Mouse (Mus musculus): Measurements from ENCODE around the gene Taok3. TPM values are rescaled to one million over a fixed set of nuclear protein-coding genes. Genes with fewer than 3 reads are reported as not detected.

The Taok3 gene
- total and polyA plus RNA-seq, 3 experiments: 32.1 to 79.2 TPM; not detected in 1

DNA sequence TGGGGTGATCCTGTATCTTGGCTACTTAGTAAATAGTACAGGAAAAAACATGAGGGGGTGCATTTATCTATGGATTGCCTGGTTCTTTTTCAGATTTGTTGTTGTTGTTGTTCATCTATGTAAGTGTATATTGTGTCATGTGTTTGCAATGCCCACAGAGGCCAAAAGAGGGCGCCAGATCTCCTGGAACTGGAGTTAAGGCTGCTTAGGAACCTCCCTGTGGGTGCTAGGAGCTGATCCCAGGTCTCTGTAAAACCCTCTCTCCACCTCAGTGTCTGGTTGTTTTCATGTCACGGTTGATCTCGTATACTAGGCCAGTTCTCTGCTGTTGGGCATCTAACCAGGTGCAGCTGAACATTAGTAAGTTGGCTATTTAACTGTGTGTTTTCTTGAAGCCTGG, 78.5 kb downstream of the Taok3 start:
- Histone ChIP-seq H3K9ac (ENCODE audit: control insufficient read depth, low read depth, low read length, poor library complexity, severe bottlenecking) (no peak overlapping the region), H3K4me1 (ENCODE audit: control insufficient read depth in 1 of 2, insufficient read depth in 2 of 2, low read length in 2 of 2) (no peaks in the 10 kb centered on the region), H3K27me3 (ENCODE audit: control insufficient read depth in 1 of 2, insufficient read depth in 2 of 2, low read length in 2 of 2) (no peaks in the 10 kb centered on the region), H3K79me2 (ENCODE audit: control insufficient read depth, insufficient read depth, low read length, poor library complexity) (no peaks in the 10 kb centered on the region), H3K27ac (ENCODE audit: control insufficient read depth, low read depth, low read length) (no peak overlapping the region), H3K9me3 (replicated peaks; ENCODE audit: insufficient read depth, low read length) (no peaks in the 10 kb centered on the region), H3K36me3 (ENCODE audit: control insufficient read depth in 1 of 2, insufficient read depth in 2 of 2, low read length in 2 of 2) (peaks cover 0 to 54% of the 10 kb centered on the region in 2 experiments; a peak in 2 of 4 replicates), H3K4me3 (ENCODE audit: control insufficient read depth in 1 of 2, insufficient read depth in 1 of 2, low read depth in 2 of 2, low read length in 2 of 2) (no peak overlapping the region)
- peak; percentile 36 for DNase-seq (ENCODE audit: low read depth, low spot score)
- TF ChIP-seq RAD21 (IDR thresholded peaks at IDR 0.05; ENCODE audit: low read depth, low read length) (no peak), ETS1 (IDR thresholded peaks at IDR 0.05; ENCODE audit: low read depth, low read length) (no peak), KAT2A (conservative IDR thresholded peaks at IDR 0.05; ENCODE audit: low read depth, low read length) (no peak), CHD2 (IDR thresholded peaks at IDR 0.05; ENCODE audit: low read length) (no peak), RCOR1 (IDR thresholded peaks at IDR 0.05; ENCODE audit: low read depth, low read length) (no peak), CTCF (IDR thresholded peaks at IDR 0.05 in 2 of 3, conservative IDR thresholded peaks at IDR 0.05 in 1 of 3; ENCODE audit: control insufficient read depth in 1 of 3, insufficient read depth in 1 of 3, low read depth in 2 of 3, low read length in 3 of 3, poor library complexity in 1 of 3, severe bottlenecking in 1 of 3) (peak; percentile 38 to 48 (median 45))

DNA sequence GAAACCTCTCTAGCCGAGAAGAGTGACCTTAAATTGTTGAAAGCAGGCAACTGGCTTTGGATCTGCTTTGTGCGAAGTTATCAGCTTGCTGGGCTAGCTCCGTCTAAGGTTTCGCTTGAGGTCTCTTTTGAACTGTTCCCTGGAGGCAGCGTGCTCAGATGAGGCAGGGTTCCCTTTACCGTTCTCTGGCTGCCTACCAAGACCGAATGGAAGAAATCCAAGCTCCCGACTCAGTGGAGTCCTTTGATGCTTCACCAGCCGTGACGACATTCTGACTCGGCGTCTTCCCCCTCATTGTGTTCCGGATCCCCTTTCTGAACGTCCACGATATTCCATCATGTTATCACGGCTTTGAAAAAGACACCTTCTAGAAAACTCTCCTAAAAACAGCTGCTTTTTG, 87.4 kb downstream of the Taok3 start:
- H3K9ac ChIP-seq (ENCODE audit: control insufficient read depth, low read depth, low read length, poor library complexity, severe bottlenecking): no peak overlapping the region
- TF ChIP-seq USF1 (IDR thresholded peaks at IDR 0.05; ENCODE audit: low read depth, low read length) (no peak), BHLHE40 (IDR thresholded peaks at IDR 0.05; ENCODE audit: borderline replicate concordance, low read depth, low read length) (no peak), HCFC1 (IDR thresholded peaks at IDR 0.05; ENCODE audit: low read depth, low read length) (no peak), KAT2A (conservative IDR thresholded peaks at IDR 0.05; ENCODE audit: low read depth, low read length) (no peak), MXI1 (IDR thresholded peaks at IDR 0.05; ENCODE audit: low read depth, low read length) (no peak), ZC3H11A (IDR thresholded peaks at IDR 0.05; ENCODE audit: low read depth, low read length) (no peak), NELFE (IDR thresholded peaks at IDR 0.05; ENCODE audit: low read depth, low read length) (no peak), TCF12 (IDR thresholded peaks at IDR 0.05; ENCODE audit: low read depth, low read length) (no peak), GATA1 (IDR thresholded peaks at IDR 0.05; ENCODE audit: low read depth, low read length) (no peak), CHD1 (IDR thresholded peaks at IDR 0.05; ENCODE audit: low read depth, low read length) (no peak), MYC (IDR thresholded peaks at IDR 0.05; ENCODE audit: low read depth, low read length) (no peak), TBP (IDR thresholded peaks at IDR 0.05; ENCODE audit: low read depth, low read length) (no peak), ZMIZ1 (IDR thresholded peaks at IDR 0.05; ENCODE audit: low read depth, low read length) (no peak), EP300 (IDR thresholded peaks at IDR 0.05; ENCODE audit: low read depth in 1 of 2, low read length in 2 of 2) (no peak), SMC3 (IDR thresholded peaks at IDR 0.05; ENCODE audit: low read depth, low read length) (no peak), ELF1 (IDR thresholded peaks at IDR 0.05; ENCODE audit: low read depth, low read length) (no peak), E2F4 (IDR thresholded peaks at IDR 0.05; ENCODE audit: borderline replicate concordance, low read depth, low read length) (no peak), MEF2A (IDR thresholded peaks at IDR 0.05; ENCODE audit: extremely low read depth, insufficient replicate concordance, low read depth, low read length, poor library complexity, severe bottlenecking) (no peak)
- H3K27ac ChIP-seq (ENCODE audit: control insufficient read depth, low read depth, low read length): no peak overlapping the region
- H3K27me3 ChIP-seq (ENCODE audit: control insufficient read depth in 1 of 2, insufficient read depth in 2 of 2, low read length in 2 of 2): no peaks in the 10 kb centered on the region
- H3K4me3 ChIP-seq (ENCODE audit: control insufficient read depth in 1 of 2, insufficient read depth in 1 of 2, low read depth in 2 of 2, low read length in 2 of 2): no peak overlapping the region
- H3K4me1 ChIP-seq (ENCODE audit: control insufficient read depth in 1 of 2, insufficient read depth in 2 of 2, low read length in 2 of 2): no peaks in the 10 kb centered on the region
- no peak for DNase-seq (ENCODE audit: low read depth, low spot score)
- H3K79me2 ChIP-seq (ENCODE audit: control insufficient read depth, insufficient read depth, low read length, poor library complexity): no peaks in the 10 kb centered on the region
- H3K36me3 ChIP-seq (ENCODE audit: control insufficient read depth in 1 of 2, insufficient read depth in 2 of 2, low read length in 2 of 2): peaks cover 0 to 24% of the 10 kb centered on the region in 2 experiments; a peak in 2 of 4 replicates
- H3K9me3 ChIP-seq (replicated peaks; ENCODE audit: insufficient read depth, low read length): no peaks in the 10 kb centered on the region
